Mouse (Mus musculus): ENCODE results near the gene Rpa2.
"Not testable (repeated sequence)": the region's sequence is repeated elsewhere in the genome, so short reads cannot be mapped to it uniquely, and the experiment has no call there.

Gene Rpa2

GRCm38 (mm10) chr4:132763125-132763524 is 5.0 kb upstream of the Rpa2 start:
- DNase-seq = not testable (repeated sequence)

GRCm38 (mm10) chr4:132771776-132772175 is 3.6 kb downstream of the Rpa2 start:
- no peak for DNase-seq

- DNase-seq = no peak
Observed at GRCm38 (mm10) chr4:132774905-132775304, 6.8 kb downstream of the Rpa2 start.

- DNase-seq = peak; percentile 57 to 76
Observed at GRCm38 (mm10) chr4:132776764-132777163, 8.6 kb downstream of the Rpa2 start.

- no peak for DNase-seq
Observed at GRCm38 (mm10) chr4:132778562-132779201, 10.6 kb downstream of the Rpa2 start.

- DNase-seq = no peak
Observed at GRCm38 (mm10) chr4:132780288-132780687, 12.2 kb downstream of the Rpa2 start.

- DNase-seq = no peak
Observed at GRCm38 (mm10) chr4:132783732-132784131, 15.6 kb downstream of the Rpa2 start.

- DNase-seq = no peak
Observed at GRCm38 (mm10) chr4:132785228-132785627, 17.1 kb downstream of the Rpa2 start.

- no peak for DNase-seq
Observed at GRCm38 (mm10) chr4:132789731-132790130, 21.6 kb downstream of the Rpa2 start.

- DNase-seq = not testable (repeated sequence)
Observed at GRCm38 (mm10) chr4:132793322-132794004, 25.3 kb downstream of the Rpa2 start.

- DNase-seq = no peak
Observed at GRCm38 (mm10) chr4:132794028-132794427, 25.9 kb downstream of the Rpa2 start.

GRCm38 (mm10) chr4:132794760-132795159 is 26.6 kb downstream of the Rpa2 start:
- DNase-seq = no peak

GRCm38 (mm10) chr4:132795171-132795570 is 27.0 kb downstream of the Rpa2 start:
- no peak for DNase-seq

GRCm38 (mm10) chr4:132796196-132796886 is 28.2 kb downstream of the Rpa2 start, which contains the start of gene Themis2:
Themis2 (minus strand) TSS chr4:132796387.
- peak; percentile 26 to 48 for DNase-seq

- no peak for DNase-seq
Observed at GRCm38 (mm10) chr4:132797461-132797860, 29.3 kb downstream of the Rpa2 start.

- DNase-seq = no peak
Observed at GRCm38 (mm10) chr4:132798028-132798427, 29.9 kb downstream of the Rpa2 start.

GRCm38 (mm10) chr4:132798666-132799065 is 30.5 kb downstream of the Rpa2 start:
- DNase-seq = not testable (repeated sequence)

- no peak for DNase-seq
Observed at GRCm38 (mm10) chr4:132799845-132800244, 31.7 kb downstream of the Rpa2 start.

- no peak for DNase-seq
Observed at GRCm38 (mm10) chr4:132801176-132802077, 33.3 kb downstream of the Rpa2 start.

GRCm38 (mm10) chr4:132802171-132802637 is 34.1 kb downstream of the Rpa2 start:
- no peak for DNase-seq

- no peak for DNase-seq
Observed at GRCm38 (mm10) chr4:132803212-132803611, 35.1 kb downstream of the Rpa2 start.

GRCm38 (mm10) chr4:132803876-132804275 is 35.7 kb downstream of the Rpa2 start:
- no peak for DNase-seq

GRCm38 (mm10) chr4:132804331-132804730 is 36.2 kb downstream of the Rpa2 start:
- no peak for DNase-seq
